Comparison of ENCODE assay signal across 8 mouse cellular contexts in genomic region chr11:53762827-53763495, GRCm38 (mm10). TPM values are rescaled to one million over a fixed set of nuclear protein-coding genes. Genes with fewer than 3 reads are reported as not detected.
DNase-seq lines count a peak whose midpoint lies in the region; ATAC-seq and TF ChIP-seq lines count a peak whose summit lies in the region.

No protein-coding gene starts in this region.

- H3K27ac ChIP-seq in ES-E14 (ENCODE audit: insufficient read depth, low read depth, low read length, poor library complexity, severe bottlenecking) = peak overlapping the region; percentile 47; the same call in 1 of the 2 replicates
- H3K27ac ChIP-seq in brown adipose tissue, adult 24 weeks (replicated peaks; ENCODE audit: low read depth, low read length) = peak overlapping the region; percentile 99
- H3K27ac ChIP-seq in forebrain, embryonic 11.5 days (ENCODE audit: low read depth, low read length) = no peak overlapping the region; the same call in 1 of the 2 replicates

- in situ Hi-C loops in ES-E14 (cut with MboI; ENCODE audit: low sequenced_read_pairs in 2 of 2, unreplicated experiment in 2 of 2) = no loop called here

- peaks cover 21 to 49% of the 10 kb centered on the region in 2 experiments for H3K4me1 ChIP-seq in ES-E14 (ENCODE audit: control insufficient read depth in 2 of 2, insufficient read depth in 2 of 2, low read length in 2 of 2, poor library complexity in 1 of 2)
- H3K4me1 ChIP-seq in brown adipose tissue, adult 24 weeks (ENCODE audit: control insufficient read depth, insufficient read depth, insufficient read length, low read length) = peaks cover 33% of the 10 kb centered on the region
- H3K4me1 ChIP-seq in forebrain, embryonic 11.5 days (replicated peaks; ENCODE audit: control insufficient read depth, insufficient read depth, low read length) = peaks cover 25% of the 10 kb centered on the region

- 7% methylated on average over 23 of the region's 23 CpGs for WGBS in forebrain, embryonic 11.5 days
- under 1% methylated on average over 23 of the region's 23 CpGs for WGBS in large intestine, adult 2 months

- ATAC-seq in forebrain, embryonic 11.5 days (replicated peaks; ENCODE audit: low FRiP score) = peak; percentile 25; the same call in 1 of the 2 replicates

- H3K9me3 ChIP-seq in ES-E14 (ENCODE audit: control insufficient read depth, insufficient read depth, low read depth, low read length) = no peaks in the 10 kb centered on the region
- H3K9me3 ChIP-seq in forebrain, embryonic 11.5 days (ENCODE audit: control insufficient read depth, low read length) = no peaks in the 10 kb centered on the region

- peak overlapping the region; percentile 41 to 48 for H3K4me3 ChIP-seq in ES-E14 (ENCODE audit: insufficient read depth in 1 of 2, low read depth in 1 of 2, low read length in 2 of 2, poor library complexity in 1 of 2, severe bottlenecking in 1 of 2)
- peak overlapping the region; percentile 61 for H3K4me3 ChIP-seq in brown adipose tissue, adult 24 weeks (ENCODE audit: insufficient read depth, low read depth, low read length)
- H3K4me3 ChIP-seq in forebrain, embryonic 11.5 days (ENCODE audit: low read depth, low read length) = peak overlapping the region; percentile 24; the same call in 1 of the 2 replicates

- intact Hi-C loops in heart, postnatal 25 days (cut with DNase I) = loop anchor here (2.0 to 5.0 kb wide), 2 partner anchors 26 to 54 kb away; no protein-coding TSS in a partner anchor

- no peaks in the 10 kb centered on the region for H3K36me3 ChIP-seq in ES-E14 (ENCODE audit: control insufficient read depth, insufficient read depth, low read length, poor library complexity, severe bottlenecking)
- no peaks in the 10 kb centered on the region for H3K36me3 ChIP-seq in forebrain, embryonic 11.5 days (ENCODE audit: control insufficient read depth, insufficient read depth, low read length)

- peak overlapping the region; percentile 67 for H3K4me2 ChIP-seq in forebrain, embryonic 11.5 days (ENCODE audit: low read depth, low read length, severe bottlenecking)

- no peak for DNase-seq in ES-E14 (ENCODE audit: low read depth, low spot score)
- peak; percentile 63 for DNase-seq in forebrain, embryonic 11.5 days (ENCODE audit: low spot score)
- DNase-seq in heart, postnatal 25 days (ENCODE audit: low spot score) = peak; percentile 83
- peak; percentile 92 for DNase-seq in large intestine, adult 2 months (ENCODE audit: low read depth, low spot score)
- DNase-seq in lung, postnatal 4 days = peak; percentile 95 to 96
- peak; percentile 50 for DNase-seq in right cerebral cortex, postnatal 4 days
- DNase-seq in urinary bladder, postnatal 36 days (ENCODE audit: low spot score in 2 of 2) = peak; percentile 80 to 91

- H3K9ac ChIP-seq in ES-E14 (ENCODE audit: insufficient read depth, low read depth, low read length, poor library complexity, severe bottlenecking) = peak overlapping the region; percentile 67; the same call in 1 of the 2 replicates
- H3K9ac ChIP-seq in forebrain, embryonic 11.5 days (ENCODE audit: low read length) = peak overlapping the region; percentile 56

- peaks cover 9% of the 10 kb centered on the region; the same call in 1 of the 2 replicates for H3K27me3 ChIP-seq in forebrain, embryonic 11.5 days (ENCODE audit: control insufficient read depth, insufficient read depth, low read length)

TF ChIP-seq in ES-E14, 5 proteins besides CTCF, POLR2A, EP300 and RAD21:
- TF ChIP-seq ZNF384 (IDR thresholded peaks at IDR 0.05; ENCODE audit: low read depth, low read length) = no peak
- TF ChIP-seq CHD2 (IDR thresholded peaks at IDR 0.05; ENCODE audit: low read depth, low read length) = no peak
- TF ChIP-seq MAFK (IDR thresholded peaks at IDR 0.05; ENCODE audit: insufficient read depth, low read depth, low read length) = no peak
- TF ChIP-seq HCFC1 (IDR thresholded peaks at IDR 0.05; ENCODE audit: borderline replicate concordance, insufficient read depth, low read length) = no peak
- TF ChIP-seq ZC3H11A (IDR thresholded peaks at IDR 0.05; ENCODE audit: borderline replicate concordance, low read depth, low read length) = no peak

RNA-seq across cellular contexts. Expression of gene Irf1, which starts 6.9 kb away (rescaled TPM):
- total RNA-seq in ES-E14 (2012; rRNA removed) = 28.0 and 40.1 TPM in 2 replicates
- 12.5 and 27.9 TPM in 2 replicates for polyA plus RNA-seq in brown adipose tissue, adult 24 weeks (2012; ENCODE audit: insufficient read depth, insufficient read length, missing spikeins)
- 4.0 and 4.3 TPM in 2 replicates for polyA plus RNA-seq in forebrain, embryonic 11.5 days (2014; fragmentation: Nextera tagmentation; extraction: Ambion mirVana)
- 10 to 100 TPM; 13.7 to 21.1 TPM for total RNA-seq in heart, postnatal 25 days (2021)
- 171 and 271 TPM in 2 replicates for polyA plus RNA-seq in large intestine, adult 2 months (2012; rRNA removed)

RNA-seq across cellular contexts. Expression of gene Gm17334, which starts 10.0 kb away (rescaled TPM):
- 0.22 and 0.53 TPM in 2 replicates for total RNA-seq in ES-E14 (2012; rRNA removed)
- polyA plus RNA-seq in brown adipose tissue, adult 24 weeks (2012; ENCODE audit: insufficient read depth, insufficient read length, missing spikeins) = not detected in 2 replicates
- not detected in 2 replicates for polyA plus RNA-seq in forebrain, embryonic 11.5 days (2014; fragmentation: Nextera tagmentation; extraction: Ambion mirVana)
- total RNA-seq in heart, postnatal 25 days (2021) = under 1 TPM in 1 of 2 experiments, not detected in 1; 0.31 TPM
- 1.5 and 1.9 TPM in 2 replicates for polyA plus RNA-seq in large intestine, adult 2 months (2012; rRNA removed)

RNA-seq across cellular contexts. Expression of gene Il5, which starts 42.4 kb away (rescaled TPM):
- total RNA-seq in ES-E14 (2012; rRNA removed) = not detected in 2 replicates
- polyA plus RNA-seq in brown adipose tissue, adult 24 weeks (2012; ENCODE audit: insufficient read depth, insufficient read length, missing spikeins) = not detected in 2 replicates
- not detected in 2 replicates for polyA plus RNA-seq in forebrain, embryonic 11.5 days (2014; fragmentation: Nextera tagmentation; extraction: Ambion mirVana)
- total RNA-seq in heart, postnatal 25 days (2021) = not detected
- 0.10 TPM in 1 of 2 replicates, not detected in the other for polyA plus RNA-seq in large intestine, adult 2 months (2012; rRNA removed)

RNA-seq across cellular contexts. Expression of gene Rad50, which starts 55.8 kb away (rescaled TPM):
- total RNA-seq in ES-E14 (2012; rRNA removed) = 30.9 and 32.0 TPM in 2 replicates
- 3.9 and 4.8 TPM in 2 replicates for polyA plus RNA-seq in brown adipose tissue, adult 24 weeks (2012; ENCODE audit: insufficient read depth, insufficient read length, missing spikeins)
- polyA plus RNA-seq in forebrain, embryonic 11.5 days (2014; fragmentation: Nextera tagmentation; extraction: Ambion mirVana) = 24.3 and 27.6 TPM in 2 replicates
- total RNA-seq in heart, postnatal 25 days (2021) = 1 to 10 TPM; 6.3 to 6.7 TPM
- polyA plus RNA-seq in large intestine, adult 2 months (2012; rRNA removed) = 5.0 TPM in 2 replicates
